ENCODE assay signal across 22 mouse cellular contexts in the genomic region with DNA sequence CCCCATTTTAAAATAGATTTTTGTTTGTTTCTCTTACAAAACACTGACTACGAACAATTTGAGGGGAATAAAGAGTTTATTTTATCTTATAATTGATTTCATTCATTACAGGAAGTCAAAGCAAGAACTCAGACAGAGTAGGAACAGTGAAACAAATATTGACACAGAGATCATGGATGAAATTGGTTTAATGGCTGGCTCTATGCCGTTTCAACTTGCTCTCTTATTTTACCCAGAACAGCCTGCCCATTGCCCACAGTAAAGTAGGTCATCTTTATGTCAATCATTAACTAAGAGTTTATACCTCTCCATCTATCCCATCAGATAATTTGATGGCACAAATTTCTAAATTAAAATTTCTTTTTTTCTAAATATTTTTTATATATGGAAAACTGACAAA.
"Had no signal": no experiment of that assay in that cellular context is flagged by ENCODE, and none has a peak within 500 bp of the region (broad histone marks: within the 10 kb centered on the region; RNA-seq: fewer than 3 reads in every experiment).

No protein-coding gene starts in this region.

- DNase-seq: cerebellum, postnatal 36 days; embryo, embryonic 11 days; forebrain, postnatal 0 days; gastrocnemius, adult 2 months; gastrocnemius, postnatal 10 days; gastrocnemius, postnatal 14 days; gastrocnemius, postnatal 25 days; gastrocnemius, postnatal 36 days; heart, adult 11 months; heart, adult 18-20 months; heart, adult 2 months had no signal

- H3K9me3 ChIP-seq: embryonic facial prominence, embryonic 10.5 days; embryonic facial prominence, embryonic 12.5 days; embryonic facial prominence, embryonic 13.5 days; embryonic facial prominence, embryonic 15.5 days; forebrain, embryonic 10.5 days; forebrain, embryonic 12.5 days; forebrain, embryonic 13.5 days; forebrain, embryonic 15.5 days had no signal

- H3K36me3 ChIP-seq: embryonic facial prominence, embryonic 10.5 days; embryonic facial prominence, embryonic 12.5 days; embryonic facial prominence, embryonic 13.5 days; embryonic facial prominence, embryonic 15.5 days; forebrain, embryonic 10.5 days; forebrain, embryonic 12.5 days; forebrain, embryonic 15.5 days had no signal

- H3K4me2 ChIP-seq: embryonic facial prominence, embryonic 12.5 days; embryonic facial prominence, embryonic 13.5 days; embryonic facial prominence, embryonic 15.5 days; forebrain, embryonic 12.5 days; forebrain, embryonic 13.5 days; forebrain, embryonic 15.5 days had no signal

- H3K9ac ChIP-seq: embryonic facial prominence, embryonic 12.5 days; embryonic facial prominence, embryonic 13.5 days; embryonic facial prominence, embryonic 15.5 days; forebrain, embryonic 12.5 days; forebrain, embryonic 13.5 days; forebrain, embryonic 15.5 days; forebrain, postnatal 0 days had no signal

- H3K27me3 ChIP-seq: embryonic facial prominence, embryonic 12.5 days; embryonic facial prominence, embryonic 13.5 days; embryonic facial prominence, embryonic 15.5 days; forebrain, embryonic 12.5 days; forebrain, embryonic 13.5 days; forebrain, embryonic 15.5 days had no signal

- H3K4me1 ChIP-seq: embryonic facial prominence, embryonic 10.5 days; embryonic facial prominence, embryonic 12.5 days; embryonic facial prominence, embryonic 13.5 days; embryonic facial prominence, embryonic 15.5 days; forebrain, embryonic 10.5 days; forebrain, embryonic 12.5 days; forebrain, embryonic 13.5 days; forebrain, embryonic 15.5 days had no signal

- H3K27ac ChIP-seq: embryonic facial prominence, embryonic 10.5 days; embryonic facial prominence, embryonic 12.5 days; embryonic facial prominence, embryonic 13.5 days; embryonic facial prominence, embryonic 15.5 days; forebrain, embryonic 10.5 days; forebrain, embryonic 12.5 days; forebrain, embryonic 13.5 days; forebrain, embryonic 15.5 days; gastrocnemius, adult 2 months; heart, adult 2 months had no signal

- H3K4me3 ChIP-seq: embryonic facial prominence, embryonic 10.5 days; embryonic facial prominence, embryonic 12.5 days; embryonic facial prominence, embryonic 13.5 days; embryonic facial prominence, embryonic 15.5 days; erythroblast, embryonic 14.5 days; forebrain, embryonic 10.5 days; forebrain, embryonic 12.5 days; forebrain, embryonic 13.5 days; forebrain, embryonic 15.5 days; gastrocnemius, adult 2 months; heart, adult 2 months had no signal

- ATAC-seq: forebrain, embryonic 13.5 days; forebrain, embryonic 14.5 days; forebrain, embryonic 15.5 days; forebrain, embryonic 16.5 days; forebrain, postnatal 0 days had no signal
